Mouse (Mus musculus) thymus, adult 2 months (tissue): ENCODE data around the gene Cadps2.

Experiments used
- CTCF ChIP-seq: fragments of 200-500 bp; IDR thresholded peaks from 2 replicates; pipeline ENCODE4 v1.5.1; 2012; ENCODE audit warnings: mild to moderate bottlenecking, control low read depth, low read length, moderate library complexity, borderline replicate concordance; ENCODE audit not compliant: control insufficient read depth, poor library complexity, insufficient read depth; ENCODE audit errors: extremely low read depth
- POLR2A ChIP-seq: fragments of 200-500 bp; IDR thresholded peaks from 2 replicates; pipeline ENCODE4 v1.6.1; 2012; ENCODE audit warnings: mild to moderate bottlenecking, low read length, control low read depth, moderate library complexity; ENCODE audit not compliant: control insufficient read depth, poor library complexity, insufficient read depth; ENCODE audit errors: extremely low read depth

DNA sequence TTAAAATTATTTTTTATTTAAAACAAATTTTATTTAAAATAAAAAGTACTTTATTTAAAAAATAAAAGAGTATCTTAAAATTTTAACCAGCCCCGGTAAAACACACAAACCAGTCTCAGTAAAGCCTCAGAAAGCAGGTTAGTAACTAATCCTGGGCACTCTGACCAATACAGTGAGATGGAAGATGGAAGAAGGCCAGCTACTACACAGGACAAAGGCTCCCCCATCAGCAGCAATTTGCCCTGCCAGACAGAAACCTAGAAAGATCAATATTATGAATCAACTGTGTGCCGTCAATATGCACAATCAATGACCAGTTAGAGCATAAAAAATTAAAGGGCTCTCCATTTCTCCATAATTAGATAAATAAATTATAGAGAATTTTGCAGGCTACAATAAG is 9.9 kb downstream of the Cadps2 start:
- TF ChIP-seq CTCF: no peak
- no peak for TF ChIP-seq POLR2A
